Mouse (Mus musculus) T-helper 1 cell (primary cell): ENCODE measurements at regions not wholly inside any gene's neighbourhood (a gene's known extent, or its start where the extent isn't known, plus 50 kb on each side); places are given as distances from the start of the nearest gene placed in this dataset.

Experiments
- in situ Hi-C: fragments of 300-600 bp; cut with MboI, MseI; formaldehyde crosslinking; loops from one replicate; pipeline ENCODE4 v1.15.1; 2025; ENCODE audit warnings: high pct_unique_total_duplicates

DNA sequence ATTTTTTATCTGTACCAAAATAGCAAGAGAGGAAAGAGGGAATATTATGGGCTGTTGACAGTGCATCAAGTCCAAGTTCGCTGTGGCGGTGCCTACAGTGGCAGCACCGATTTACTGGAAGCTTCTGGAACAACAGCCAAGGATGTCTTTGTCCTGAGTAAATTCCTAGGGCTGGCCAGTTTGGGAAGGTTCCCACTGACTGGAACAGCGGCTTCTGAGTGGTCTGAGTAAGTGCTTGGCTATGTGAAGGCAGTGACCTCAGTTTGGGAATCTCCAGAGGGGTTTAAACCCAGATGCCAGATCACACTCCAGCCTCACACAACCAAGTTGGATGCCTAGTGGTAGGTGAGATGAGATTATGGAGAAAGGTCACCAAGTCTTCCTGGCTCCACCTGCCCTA, 84.4 kb upstream of the Slc7a14 start:
- in situ Hi-C loops, result no loop called here

- in situ Hi-C loops, result loop anchor here (10.0 kb wide), 1 partner anchor 145 kb away; no protein-coding TSS in a partner anchor
Measured at GRCm38 (mm10) chr3:31389955-31390354, 79.8 kb upstream of the Slc7a14 start.

GRCm38 (mm10) chr3:31375678-31376077, 65.5 kb upstream of the Slc7a14 start:
- in situ Hi-C loops, result no loop called here

GRCm38 (mm10) chr3:31374061-31374460, 63.9 kb upstream of the Slc7a14 start:
- in situ Hi-C loops, result no loop called here

- in situ Hi-C loops, result no loop called here
Measured at GRCm38 (mm10) chr3:31368259-31368658, 58.1 kb upstream of the Slc7a14 start.
